Mouse (Mus musculus): ENCODE results near the gene Wrnip1. TPM values are rescaled to one million over a fixed set of nuclear protein-coding genes. Genes with fewer than 3 reads are reported as not detected.

Gene Wrnip1
- polyA plus RNA-seq, 1 experiment from 2014 or later = 30.2 TPM

Other genes with a start within 250 kb of the Wrnip1 start
- 0.18 and 0.28 TPM in 2 replicates for gene Mylk4, start 18.1 kb upstream of the Wrnip1 start, polyA plus RNA-seq (2016; fragmentation: Nextera tagmentation; extraction: Ambion mirVana)
- not detected in 2 replicates for gene D930007J09Rik, start 811 bp downstream of the Wrnip1 start, polyA plus RNA-seq (2016; fragmentation: Nextera tagmentation; extraction: Ambion mirVana)
- gene Serpinb1a, start 49.1 kb downstream of the Wrnip1 start, polyA plus RNA-seq (2016; fragmentation: Nextera tagmentation; extraction: Ambion mirVana) = 6.1 and 7.6 TPM in 2 replicates
- 0.26 TPM in 1 of 2 replicates, not detected in the other for gene Serpinb1c, start 96.2 kb downstream of the Wrnip1 start, polyA plus RNA-seq (2016; fragmentation: Nextera tagmentation; extraction: Ambion mirVana)
- gene Serpinb6b, start 163.2 kb downstream of the Wrnip1 start, polyA plus RNA-seq (2016; fragmentation: Nextera tagmentation; extraction: Ambion mirVana) = 15.1 and 16.9 TPM in 2 replicates
- gene Serpinb9, start 201.2 kb downstream of the Wrnip1 start, polyA plus RNA-seq (2016; fragmentation: Nextera tagmentation; extraction: Ambion mirVana) = 6.1 and 6.8 TPM in 2 replicates
- 1.4 and 2.0 TPM in 2 replicates for gene Serpinb9b, start 225.4 kb downstream of the Wrnip1 start, polyA plus RNA-seq (2016; fragmentation: Nextera tagmentation; extraction: Ambion mirVana)

Measured in heart, embryonic 12.5 days (tissue).